Mouse (Mus musculus): Measurements from ENCODE around the gene S100a13. TPM values are rescaled to one million over a fixed set of nuclear protein-coding genes. Genes with fewer than 3 reads are reported as not detected.

Gene S100a13
- polyA plus RNA-seq, 1 experiment from 2014 or later: 30.3 TPM

DNA sequence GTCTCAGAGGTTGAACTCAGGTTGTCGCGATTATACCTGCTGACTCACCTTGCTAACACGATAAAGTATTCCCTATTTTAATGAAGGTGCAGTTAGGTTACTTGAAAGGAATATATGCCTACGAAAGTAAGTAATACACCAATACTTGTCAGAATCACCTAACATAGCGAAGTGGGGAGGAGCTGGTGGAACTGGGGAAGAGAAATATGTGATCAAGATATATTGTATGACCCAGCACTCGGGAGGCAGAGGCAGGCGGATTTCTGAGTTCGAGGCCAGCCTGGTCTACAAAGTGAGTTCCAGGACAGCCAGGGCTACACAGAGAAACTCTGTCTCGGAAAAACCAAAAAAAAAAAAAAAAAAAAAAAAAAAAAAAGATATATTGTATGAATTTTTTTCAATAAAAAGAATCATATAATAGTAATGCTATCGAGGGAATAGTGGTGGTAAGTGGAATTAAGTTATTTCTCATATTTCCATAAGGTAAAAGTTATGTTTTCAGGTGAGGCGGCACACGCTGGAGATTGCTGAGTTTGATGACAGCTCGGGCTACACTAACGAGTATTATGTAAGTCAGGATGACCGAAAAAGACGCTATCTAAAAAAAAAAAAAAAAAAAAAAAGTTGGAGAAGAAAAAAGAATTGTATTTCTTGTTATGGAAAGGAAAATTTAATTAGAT, 38.9 kb upstream of the S100a13 start:
- Histone ChIP-seq H3K36me3 (ENCODE audit: control insufficient read depth, insufficient read depth, low read length) (peaks cover 28% of the 10 kb centered on the region), H3K9ac (ENCODE audit: low read length) (no peak overlapping the region), H3K9me3 (ENCODE audit: control insufficient read depth, low read length) (no peaks in the 10 kb centered on the region), H3K27me3 (replicated peaks; ENCODE audit: control insufficient read depth, insufficient read depth, low read length) (no peaks in the 10 kb centered on the region), H3K4me3 (ENCODE audit: low read depth, low read length) (peak overlapping the region; percentile 84), H3K4me1 (replicated peaks; ENCODE audit: control insufficient read depth, insufficient read depth, low read length) (peaks cover 7% of the 10 kb centered on the region; the same call in 1 of the 2 replicates), H3K27ac (ENCODE audit: low read depth) (no peak overlapping the region), H3K4me2 (ENCODE audit: low read length) (peak overlapping the region; percentile 49)
- WGBS: 40% methylated on average over 15 of the region's 16 CpGs
- ATAC-seq (replicated peaks; ENCODE audit: low FRiP score, low TSS enrichment, low read depth): peak; percentile 26
- DNase-seq (ENCODE audit: low spot score): no peak

DNA sequence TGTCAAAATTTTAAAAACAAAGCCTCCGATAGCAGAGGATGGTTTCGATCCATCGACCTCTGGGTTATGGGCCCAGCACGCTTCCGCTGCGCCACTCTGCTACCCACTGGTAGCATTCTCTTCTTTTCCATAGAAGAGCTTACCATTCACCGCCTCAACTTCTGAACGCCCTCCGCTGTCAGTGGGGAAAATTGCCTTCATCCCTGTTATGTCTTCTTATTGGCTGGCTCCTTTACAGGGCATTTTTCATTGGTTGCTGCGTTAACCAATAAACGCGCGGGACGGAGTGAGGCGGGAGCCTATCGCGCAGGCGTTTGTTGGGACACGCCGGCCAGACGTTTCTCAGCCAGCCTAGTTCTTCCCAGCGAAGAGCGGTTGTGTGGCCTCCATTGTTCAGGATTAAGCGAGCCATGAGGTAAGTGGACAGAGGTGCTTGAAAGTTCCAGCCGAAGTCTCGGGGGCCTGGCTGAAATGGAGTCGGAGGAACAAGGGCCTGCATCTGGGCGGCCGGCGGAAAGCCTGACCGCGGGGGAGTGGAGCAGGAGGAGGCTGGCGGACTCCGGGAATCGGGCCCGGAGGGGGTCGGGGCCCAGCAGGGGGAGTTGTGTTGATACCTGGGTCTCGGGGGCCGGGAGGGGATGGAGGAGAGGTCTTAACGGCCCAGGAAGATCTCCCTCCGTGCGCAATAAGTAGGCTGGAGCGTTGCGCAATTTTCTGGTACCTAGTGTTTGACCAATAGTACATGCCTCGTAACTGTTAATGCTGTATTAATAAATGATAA, 38.2 kb upstream of the S100a13 start, which contains the start of gene Ilf2:
Gene Ilf2 (plus strand): TSS at position 296 of the 781 bp plus-strand sequence.
- H3K9me3 ChIP-seq (ENCODE audit: control insufficient read depth, low read length): no peaks in the 10 kb centered on the region
- H3K27me3 ChIP-seq (replicated peaks; ENCODE audit: control insufficient read depth, insufficient read depth, low read length): no peaks in the 10 kb centered on the region
- H3K27ac ChIP-seq (ENCODE audit: low read depth): peak within 1 kb of the TSS; percentile 91
- H3K9ac ChIP-seq (ENCODE audit: low read length): peak within 1 kb of the TSS; percentile 92
- DNase-seq (ENCODE audit: low spot score) (peak; percentile 99), ATAC-seq (replicated peaks; ENCODE audit: low FRiP score, low TSS enrichment, low read depth) (peak; percentile 99)
- H3K4me1 ChIP-seq (replicated peaks; ENCODE audit: control insufficient read depth, insufficient read depth, low read length): peaks cover 7% of the 10 kb centered on the region; the same call in 1 of the 2 replicates
- under 1% methylated on average over 45 of the region's 45 CpGs for WGBS
- H3K4me2 ChIP-seq (ENCODE audit: low read length): peak within 1 kb of the TSS; percentile 82
- H3K4me3 ChIP-seq (ENCODE audit: low read depth, low read length): peak within 1 kb of the TSS; percentile 84
- peaks cover 36% of the 10 kb centered on the region for H3K36me3 ChIP-seq (ENCODE audit: control insufficient read depth, insufficient read depth, low read length)

DNA sequence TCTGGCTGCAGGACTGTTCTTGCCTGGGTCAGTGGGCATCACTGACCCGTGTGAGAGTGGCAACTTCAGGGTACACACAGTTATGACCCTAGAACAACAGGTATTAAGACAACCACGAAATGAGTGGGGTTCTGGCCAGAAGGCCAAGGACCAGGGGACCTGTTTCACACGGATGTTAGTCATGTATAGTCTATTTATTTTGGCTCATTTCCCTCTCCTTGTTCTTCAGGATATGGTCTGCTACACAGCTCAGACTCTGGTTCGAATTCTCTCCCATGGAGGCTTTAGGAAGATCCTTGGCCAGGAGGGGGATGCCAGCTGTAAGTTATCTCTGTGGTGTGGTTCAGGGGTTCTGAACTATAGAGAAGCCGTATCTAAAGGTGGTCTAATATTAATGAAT, 27.2 kb upstream of the S100a13 start:
- no peaks in the 10 kb centered on the region for H3K9me3 ChIP-seq (ENCODE audit: control insufficient read depth, low read length)
- H3K4me3 ChIP-seq (ENCODE audit: low read depth, low read length): no peak overlapping the region
- H3K36me3 ChIP-seq (ENCODE audit: control insufficient read depth, insufficient read depth, low read length): peaks cover 73% of the 10 kb centered on the region
- no peaks in the 10 kb centered on the region for H3K27me3 ChIP-seq (replicated peaks; ENCODE audit: control insufficient read depth, insufficient read depth, low read length)
- DNase-seq (ENCODE audit: low spot score) (no peak), ATAC-seq (replicated peaks; ENCODE audit: low FRiP score, low TSS enrichment, low read depth) (no peak)
- H3K4me1 ChIP-seq (replicated peaks; ENCODE audit: control insufficient read depth, insufficient read depth, low read length): peaks cover 4% of the 10 kb centered on the region; the same call in 1 of the 2 replicates
- H3K27ac ChIP-seq (ENCODE audit: low read depth): no peak overlapping the region
- WGBS: 80% methylated on average over 5 of the region's 5 CpGs
- no peak overlapping the region for H3K4me2 ChIP-seq (ENCODE audit: low read length)
- H3K9ac ChIP-seq (ENCODE audit: low read length): no peak overlapping the region

DNA sequence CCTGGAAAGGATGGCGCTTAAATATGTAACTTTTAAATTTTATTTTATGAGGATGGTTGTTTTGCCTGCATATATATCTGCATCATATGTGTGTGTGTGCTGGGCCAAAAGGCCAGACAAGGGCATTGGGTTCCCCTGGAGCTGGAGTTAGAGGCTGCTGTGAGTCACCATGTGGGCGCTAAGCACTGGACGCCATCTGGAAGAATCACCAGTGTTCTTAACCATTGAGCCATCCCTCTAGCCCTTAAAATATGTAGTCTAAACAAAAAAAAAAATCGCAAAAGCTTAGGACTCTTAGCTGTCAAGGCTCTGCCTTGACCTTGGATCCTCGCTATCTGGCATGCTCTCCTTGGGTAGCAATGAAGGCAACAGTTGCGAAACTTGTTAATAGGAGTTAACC, 25.7 kb upstream of the S100a13 start:
- 79% methylated on average over 6 of the region's 6 CpGs for WGBS

DNA sequence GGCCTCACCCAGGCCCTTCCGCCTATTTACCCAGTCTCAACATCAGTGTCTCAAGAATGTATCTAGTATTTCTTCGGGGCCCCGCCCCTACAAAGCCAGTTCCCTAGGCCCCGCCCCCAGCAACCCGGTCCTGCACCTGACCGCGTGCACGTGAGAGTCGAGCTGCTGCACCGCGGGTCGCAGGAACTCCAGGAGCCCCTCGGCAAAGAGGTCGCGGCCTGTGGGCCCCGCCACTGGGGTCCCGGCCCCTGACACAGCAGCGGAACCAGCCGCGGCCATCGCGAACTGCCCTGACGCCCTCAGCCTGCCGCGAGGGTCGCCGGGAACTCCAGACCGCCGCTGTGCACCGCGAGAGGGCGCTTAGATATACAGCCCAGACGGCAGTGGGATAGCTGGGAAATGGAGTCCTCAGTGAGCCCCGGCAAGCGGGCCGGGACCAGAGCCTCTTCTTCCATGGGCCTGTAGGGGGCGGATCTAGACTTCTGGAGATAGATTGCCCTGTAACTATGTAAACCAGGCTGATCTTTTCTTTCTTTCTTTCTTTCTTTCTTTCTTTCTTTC, 23.5 kb upstream of the S100a13 start, which contains the start of gene Snapin:
Gene Snapin (minus strand): TSS at position 338 of the 561 bp plus-strand sequence.
- peak within 1 kb of the TSS; percentile 82 for H3K27ac ChIP-seq (ENCODE audit: low read depth)
- no peaks in the 10 kb centered on the region for H3K9me3 ChIP-seq (ENCODE audit: control insufficient read depth, low read length)
- DNase-seq (ENCODE audit: low spot score) (peak; percentile 98), ATAC-seq (replicated peaks; ENCODE audit: low FRiP score, low TSS enrichment, low read depth) (peak; percentile 96)
- H3K9ac ChIP-seq (ENCODE audit: low read length): peak within 1 kb of the TSS; percentile 74
- no peaks in the 10 kb centered on the region for H3K27me3 ChIP-seq (replicated peaks; ENCODE audit: control insufficient read depth, insufficient read depth, low read length)
- WGBS: 0% methylated on average over 37 of the region's 37 CpGs
- peak within 1 kb of the TSS; percentile 79 for H3K4me3 ChIP-seq (ENCODE audit: low read depth, low read length)
- peak within 1 kb of the TSS; percentile 66 for H3K4me2 ChIP-seq (ENCODE audit: low read length)
- H3K4me1 ChIP-seq (replicated peaks; ENCODE audit: control insufficient read depth, insufficient read depth, low read length): peaks cover 4% of the 10 kb centered on the region; the same call in 1 of the 2 replicates
- peaks cover 38% of the 10 kb centered on the region for H3K36me3 ChIP-seq (ENCODE audit: control insufficient read depth, insufficient read depth, low read length)

More for the DNA sequence above, 25.7 kb upstream of the S100a13 start:
- Histone ChIP-seq H3K9ac (ENCODE audit: low read length) (no peak overlapping the region), H3K4me3 (ENCODE audit: low read depth, low read length) (no peak overlapping the region), H3K4me1 (replicated peaks; ENCODE audit: control insufficient read depth, insufficient read depth, low read length) (peaks cover 4% of the 10 kb centered on the region; the same call in 1 of the 2 replicates), H3K4me2 (ENCODE audit: low read length) (no peak overlapping the region), H3K36me3 (ENCODE audit: control insufficient read depth, insufficient read depth, low read length) (peaks cover 57% of the 10 kb centered on the region), H3K27ac (ENCODE audit: low read depth) (no peak overlapping the region), H3K27me3 (replicated peaks; ENCODE audit: control insufficient read depth, insufficient read depth, low read length) (no peaks in the 10 kb centered on the region), H3K9me3 (ENCODE audit: control insufficient read depth, low read length) (no peaks in the 10 kb centered on the region)
- DNase-seq (ENCODE audit: low spot score) (no peak), ATAC-seq (replicated peaks; ENCODE audit: low FRiP score, low TSS enrichment, low read depth) (no peak)

DNA sequence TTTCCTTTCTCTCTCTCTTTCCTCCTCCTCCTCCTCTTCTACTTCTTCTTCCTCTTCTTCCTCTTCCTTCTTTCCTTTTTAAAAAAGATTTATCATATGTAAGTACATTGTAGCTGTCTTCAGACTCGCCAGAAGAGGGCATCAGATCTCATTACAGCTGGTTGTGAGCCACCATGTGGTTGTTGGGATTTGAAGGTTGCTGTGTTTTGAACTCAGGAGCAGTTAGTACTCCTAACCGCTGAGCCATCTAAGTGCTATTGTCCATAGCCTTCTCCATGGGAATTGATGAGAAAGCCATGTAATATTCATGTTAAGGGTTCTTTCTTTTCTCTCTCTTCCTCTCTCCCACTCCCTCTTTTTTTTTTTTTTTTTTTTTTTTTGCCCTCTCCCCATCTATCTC, 22.9 kb upstream of the S100a13 start:
- no peak for DNase-seq (ENCODE audit: low spot score)
- H3K4me3 ChIP-seq (ENCODE audit: low read depth, low read length): no peak overlapping the region
- 49% methylated on average over 2 of the region's 2 CpGs for WGBS

DNA sequence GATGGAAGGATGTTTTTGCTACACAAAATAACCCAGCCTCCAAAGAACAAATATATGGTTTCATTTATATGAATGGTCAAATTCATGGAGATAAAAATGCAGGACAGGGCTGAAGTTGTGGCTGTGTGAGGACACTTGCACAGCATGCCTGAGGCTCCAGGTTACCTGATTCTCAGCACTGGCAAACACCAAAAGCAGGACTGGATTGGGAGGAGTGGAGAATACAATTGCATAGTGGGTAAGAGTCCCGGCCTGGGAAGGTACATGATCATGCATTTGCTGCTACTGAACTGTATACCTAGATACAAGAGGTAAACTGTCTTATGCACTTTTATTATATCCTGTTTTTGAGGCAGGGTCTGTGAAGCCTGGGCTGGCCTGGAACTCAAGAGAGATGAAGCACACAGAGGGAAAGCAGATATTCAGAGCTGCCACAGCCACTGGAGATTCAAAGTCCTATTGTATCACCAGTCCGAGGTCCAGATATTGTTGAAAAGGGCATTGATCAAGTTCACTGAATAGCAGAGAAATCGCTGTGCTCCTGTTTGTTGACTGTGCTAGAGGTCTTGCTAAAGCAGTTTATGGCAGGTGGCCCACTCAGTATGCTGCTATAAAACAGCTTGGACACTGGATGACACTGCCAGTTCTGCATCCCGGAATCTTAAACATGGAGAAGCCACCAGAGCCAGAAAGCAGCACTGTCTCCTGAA, 20.2 kb upstream of the S100a13 start:
- DNase-seq (ENCODE audit: low spot score) (no peak), ATAC-seq (replicated peaks; ENCODE audit: low FRiP score, low TSS enrichment, low read depth) (no peak)
- no peaks in the 10 kb centered on the region for H3K27me3 ChIP-seq (replicated peaks; ENCODE audit: control insufficient read depth, insufficient read depth, low read length)
- H3K4me1 ChIP-seq (replicated peaks; ENCODE audit: control insufficient read depth, insufficient read depth, low read length): peaks cover 4% of the 10 kb centered on the region; the same call in 1 of the 2 replicates
- H3K4me3 ChIP-seq (ENCODE audit: low read depth, low read length): no peak overlapping the region
- H3K4me2 ChIP-seq (ENCODE audit: low read length): no peak overlapping the region
- H3K9ac ChIP-seq (ENCODE audit: low read length): no peak overlapping the region
- H3K36me3 ChIP-seq (ENCODE audit: control insufficient read depth, insufficient read depth, low read length): peaks cover 38% of the 10 kb centered on the region
- H3K9me3 ChIP-seq (ENCODE audit: control insufficient read depth, low read length): no peaks in the 10 kb centered on the region
- WGBS: 57% methylated on average over 4 of the region's 4 CpGs
- no peak overlapping the region for H3K27ac ChIP-seq (ENCODE audit: low read depth)

More for the DNA sequence above, 22.9 kb upstream of the S100a13 start:
- H3K9me3 ChIP-seq (ENCODE audit: control insufficient read depth, low read length): no peaks in the 10 kb centered on the region
- H3K4me2 ChIP-seq (ENCODE audit: low read length): no peak overlapping the region
- H3K9ac ChIP-seq (ENCODE audit: low read length): no peak overlapping the region
- ATAC-seq (replicated peaks; ENCODE audit: low FRiP score, low TSS enrichment, low read depth): no peak
- H3K27me3 ChIP-seq (replicated peaks; ENCODE audit: control insufficient read depth, insufficient read depth, low read length): no peaks in the 10 kb centered on the region
- H3K27ac ChIP-seq (ENCODE audit: low read depth): no peak overlapping the region
- H3K4me1 ChIP-seq (replicated peaks; ENCODE audit: control insufficient read depth, insufficient read depth, low read length): peaks cover 4% of the 10 kb centered on the region; the same call in 1 of the 2 replicates
- H3K36me3 ChIP-seq (ENCODE audit: control insufficient read depth, insufficient read depth, low read length): peaks cover 38% of the 10 kb centered on the region

Measured in intestine, embryonic 14.5 days (tissue).